Mouse (Mus musculus): ENCODE measurements at regions not wholly inside any gene's neighbourhood (a gene's known extent, or its start where the extent isn't known, plus 50 kb on each side); places are given as distances from the start of the nearest gene placed in this dataset.
"Not testable (repeated sequence)": the region's sequence is repeated elsewhere in the genome, so short reads cannot be mapped to it uniquely, and the experiment has no call there.

- 9% methylated on average over 1 of the region's 1 CpGs for WGBS
- DNase-seq (ENCODE audit: low read depth, low spot score), result peak; percentile 42
These were observed 2102.4 kb upstream of the Aga start for GRCm38 (mm10) chr8:51409123-51409522.

- 66% methylated on average over 1 of the region's 1 CpGs for WGBS
- no peak for DNase-seq (ENCODE audit: low read depth, low spot score)
These were observed 2083.1 kb upstream of the Aga start for GRCm38 (mm10) chr8:51428443-51428842.

- 75% methylated on average over 3 of the region's 3 CpGs for WGBS
- DNase-seq (ENCODE audit: low read depth, low spot score), result no peak
These were observed 2082.7 kb upstream of the Aga start for GRCm38 (mm10) chr8:51428851-51429250.

DNA sequence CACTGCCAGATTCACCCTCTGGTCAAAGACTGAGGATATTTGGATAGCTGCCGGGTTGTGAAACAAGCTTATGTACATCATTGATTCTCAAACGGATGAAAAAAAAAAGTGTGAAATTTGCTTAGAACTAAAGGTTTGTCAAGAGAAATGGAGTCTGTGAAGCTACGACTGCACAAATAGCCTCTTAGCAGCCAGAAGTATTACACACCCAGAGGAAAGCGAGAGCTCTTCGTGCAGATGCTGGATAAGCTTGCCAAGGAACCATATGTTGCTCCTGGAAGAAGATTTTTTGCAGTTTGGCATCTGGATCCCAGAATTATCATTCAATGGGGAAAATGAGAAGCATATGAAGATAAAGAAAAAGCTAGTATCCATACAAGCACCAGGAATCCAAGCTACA lies 2063.9 kb upstream of the Aga start:
- 63% methylated on average over 5 of the region's 5 CpGs for WGBS

DNA sequence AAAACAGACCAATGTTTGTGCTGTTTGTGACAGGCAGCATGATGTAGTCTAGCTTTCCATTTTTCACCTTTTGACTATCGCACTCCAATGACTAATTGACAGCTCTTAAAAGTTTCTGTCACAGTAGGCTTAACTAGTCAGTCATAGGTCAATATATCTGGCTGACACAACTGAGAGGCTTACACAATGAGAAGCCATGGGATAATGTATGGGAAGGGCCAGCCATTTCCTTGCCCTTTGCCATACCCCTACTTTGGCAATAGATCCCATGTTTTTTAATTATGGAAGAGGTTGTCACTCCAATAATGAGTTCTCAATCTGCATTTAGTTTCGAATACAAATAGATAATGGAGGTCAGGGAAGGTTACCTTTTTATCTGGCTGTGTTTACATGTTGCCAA lies 2062.9 kb upstream of the Aga start:
- WGBS, result 79% methylated on average over 2 of the region's 2 CpGs
- DNase-seq (ENCODE audit: low read depth, low spot score), result no peak

More for the DNA sequence above, 2063.9 kb upstream of the Aga start:
- no peak for DNase-seq (ENCODE audit: low read depth, low spot score)

DNA sequence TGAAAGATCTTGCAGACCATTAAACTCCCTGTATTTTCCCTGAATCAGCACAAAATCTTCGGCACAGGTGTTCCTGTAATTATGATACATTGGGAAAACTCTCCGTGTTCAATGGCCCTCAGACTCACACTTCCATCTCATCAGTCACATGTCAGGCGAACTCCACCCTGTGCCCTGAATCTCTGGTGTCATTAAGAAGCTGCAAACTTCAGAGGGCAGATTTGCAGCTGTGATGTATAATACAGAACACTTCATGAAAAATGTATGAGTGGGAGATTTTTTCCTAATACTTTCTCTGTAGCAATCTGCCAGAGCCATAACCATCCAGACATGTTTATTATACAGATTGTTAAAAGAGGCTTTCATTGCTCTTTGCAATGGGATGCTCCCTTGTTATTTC lies 2032.1 kb upstream of the Aga start:
- 58% methylated on average over 3 of the region's 3 CpGs for WGBS
- DNase-seq (ENCODE audit: low read depth, low spot score), result no peak

DNA sequence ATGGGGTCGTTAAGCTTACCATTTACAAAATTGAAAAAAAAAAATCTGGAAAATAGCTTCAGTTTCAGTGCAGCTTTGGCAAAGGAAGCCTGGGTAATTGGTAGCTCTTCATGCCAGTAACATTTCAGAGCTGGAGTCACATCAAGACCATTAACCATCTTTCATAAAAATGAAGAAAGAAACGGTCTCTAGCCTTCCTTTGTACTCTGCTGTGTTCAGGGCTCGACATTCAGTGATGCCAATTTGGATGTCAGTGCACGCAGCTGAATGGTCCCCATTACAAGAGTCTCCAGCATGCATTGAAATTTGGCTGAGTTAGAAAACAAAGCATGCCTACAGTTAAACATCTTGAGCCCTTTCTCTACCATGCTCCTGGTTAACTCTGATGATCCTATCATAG lies 2009.0 kb upstream of the Aga start:
- WGBS, result 63% methylated on average over 4 of the region's 4 CpGs

DNA sequence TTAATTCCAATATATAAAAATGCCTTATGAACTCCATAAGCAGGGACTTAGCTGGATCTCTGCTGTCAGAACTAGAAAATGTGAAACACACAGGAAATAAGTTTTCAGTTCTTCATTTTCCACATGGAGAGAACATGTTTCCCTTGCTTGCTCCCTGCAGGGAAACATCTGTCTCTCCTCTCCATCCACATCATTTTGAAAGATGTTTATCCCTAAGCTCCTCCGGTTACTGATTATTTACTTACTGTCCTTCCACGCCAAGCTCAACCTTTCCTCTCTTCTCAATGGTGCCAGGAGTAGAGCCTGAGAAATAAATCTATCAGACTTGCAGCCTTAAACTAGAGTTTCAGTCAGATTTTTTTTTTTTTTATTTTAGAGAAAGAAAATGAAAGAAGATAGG lies 1988.4 kb upstream of the Aga start:
- no peak for DNase-seq (ENCODE audit: low read depth, low spot score)
- WGBS, result 70% methylated on average over 2 of the region's 2 CpGs

More for the DNA sequence above, 2009.0 kb upstream of the Aga start:
- no peak for DNase-seq (ENCODE audit: low read depth, low spot score)

DNA sequence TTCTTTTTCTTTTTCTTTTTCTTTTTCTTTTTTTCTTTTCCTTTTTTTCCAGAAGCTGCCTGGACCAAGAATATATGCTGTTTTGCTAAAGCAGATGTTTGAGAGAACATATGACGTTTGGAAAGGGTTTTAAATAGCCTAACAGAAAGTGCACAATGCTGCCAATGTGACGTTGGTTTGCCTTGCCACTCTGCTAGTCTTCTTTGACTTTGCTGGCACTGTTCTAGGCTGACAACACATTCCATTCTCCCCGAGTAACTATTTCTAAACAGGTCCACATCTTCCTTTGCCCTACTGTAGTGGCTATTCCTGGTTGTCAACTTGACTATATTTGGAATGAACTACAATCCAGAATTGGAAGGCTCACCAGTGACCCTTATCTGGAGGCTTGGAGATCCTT lies 1958.4 kb upstream of the Aga start:
- WGBS, result 65% methylated on average over 3 of the region's 3 CpGs
- not testable (repeated sequence) for DNase-seq (ENCODE audit: low read depth, low spot score)
